Mouse (Mus musculus): ENCODE data around the gene Cdip1. TPM values are rescaled to one million over a fixed set of nuclear protein-coding genes. Genes with fewer than 3 reads are reported as not detected.

Gene Cdip1
- total RNA-seq, 2 experiments from 2014 or later: 241 to 246 TPM

DNA sequence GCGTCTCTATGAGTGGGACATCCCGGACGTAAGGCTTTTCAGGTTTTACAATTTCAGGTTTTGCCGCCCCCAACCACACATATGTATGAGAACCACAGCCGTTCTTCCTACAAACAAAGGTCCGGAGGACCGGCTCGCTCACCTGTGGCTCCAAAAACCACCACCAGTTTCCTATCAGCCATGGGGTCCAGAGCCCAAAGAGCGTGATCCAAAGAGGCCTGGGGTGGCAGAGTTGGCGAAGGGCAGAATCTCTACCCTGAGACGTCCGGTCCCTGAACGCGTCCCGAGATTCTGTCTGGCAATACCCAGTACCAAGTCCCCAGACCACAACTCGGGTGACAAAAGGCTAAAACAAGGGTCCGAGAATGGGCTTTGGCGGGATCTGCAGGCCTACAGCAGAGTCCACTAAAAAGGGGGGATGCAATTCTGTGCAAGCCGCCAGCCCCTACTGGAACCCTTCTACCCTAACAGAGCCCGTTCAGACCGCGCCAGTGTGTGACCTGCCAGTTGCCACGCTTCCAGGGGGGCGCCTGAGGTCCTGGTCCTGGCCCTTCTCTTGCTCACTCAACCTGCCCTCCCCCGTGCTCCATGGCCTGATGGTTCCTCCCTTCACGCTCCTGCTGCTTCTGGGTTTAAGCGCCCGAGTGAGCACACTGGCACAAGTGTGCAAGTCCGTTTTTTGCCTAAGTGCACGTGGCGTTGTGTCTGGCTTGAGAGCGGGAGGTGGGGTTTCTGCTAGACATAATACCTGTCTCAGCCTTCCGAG, 71.2 kb downstream of the Cdip1 start, which contains the start of gene Nmral1:
Gene Nmral1 (minus strand): TSS at position 604 of the 766 bp plus-strand sequence.
- peak in 1 of 2 experiments; percentile 77 for DNase-seq (ENCODE audit: low spot score in 2 of 2)

DNA sequence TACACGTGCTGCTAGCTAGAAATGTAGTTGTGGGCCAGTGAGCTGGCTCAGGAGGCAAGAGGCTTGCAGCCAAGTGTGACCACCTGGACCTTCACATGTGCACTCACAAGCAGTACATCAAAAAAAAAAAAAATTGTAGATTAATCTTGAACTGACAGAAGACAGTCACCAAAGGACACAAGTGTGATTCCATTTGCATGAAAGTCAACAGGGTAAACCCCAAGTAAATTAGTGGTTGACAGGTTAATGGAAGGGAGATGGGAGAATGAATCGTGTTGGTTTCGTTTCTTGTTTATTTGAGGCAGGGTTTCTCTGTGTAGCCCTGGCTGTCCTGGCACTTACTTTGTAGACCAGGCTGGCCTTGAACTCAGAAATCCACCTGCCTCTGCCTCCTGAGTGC, 72.2 kb downstream of the Cdip1 start:
- DNase-seq (ENCODE audit: low spot score in 2 of 2): no peak

- DNase-seq (ENCODE audit: low spot score in 2 of 2): no peak
Measured at GRCm38 (mm10) chr16:4713861-4714710, 76.0 kb downstream of the Cdip1 start.

DNA sequence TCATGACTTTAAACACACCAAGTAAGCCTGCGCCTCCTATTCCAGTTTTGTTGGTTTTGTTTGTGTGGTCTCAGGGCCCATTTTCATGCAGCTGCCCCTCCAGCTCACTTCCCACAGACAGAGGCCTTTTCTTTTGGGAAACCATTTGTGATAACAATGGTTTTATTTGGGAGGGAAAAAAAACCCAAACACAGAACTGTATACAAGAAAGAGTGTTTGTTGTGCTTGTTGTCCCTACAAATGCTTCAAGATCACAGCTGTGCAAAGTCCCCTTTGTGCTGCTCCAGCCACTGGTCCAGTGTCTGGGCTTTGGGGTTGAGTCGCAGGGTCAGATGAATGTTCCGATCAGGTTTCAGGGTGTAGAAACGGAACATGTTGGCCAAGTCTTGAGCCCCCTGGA, 78.9 kb downstream of the Cdip1 start:
- DNase-seq (ENCODE audit: low spot score in 2 of 2): peak in 1 of 2 experiments; percentile 28

GRCm38 (mm10) chr16:4705541-4705940, 84.6 kb downstream of the Cdip1 start:
- DNase-seq (ENCODE audit: low spot score in 2 of 2): no peak

GRCm38 (mm10) chr16:4702646-4703045, 87.4 kb downstream of the Cdip1 start:
- DNase-seq (ENCODE audit: low spot score in 2 of 2): no peak

GRCm38 (mm10) chr16:4701211-4701610, 88.9 kb downstream of the Cdip1 start:
- DNase-seq (ENCODE audit: low spot score in 2 of 2): no peak

Other genes starting within 250 kb of the Cdip1 start
- 10 to 100 TPM; 10.0 to 10.3 TPM for gene Srl, start 248.5 kb downstream of the Cdip1 start, total RNA-seq (2021)
- gene Tfap4, start 230.4 kb downstream of the Cdip1 start, total RNA-seq (2021): 1 to 10 TPM; 5.3 TPM
- 10 to 100 TPM in 1 of 2 experiments, 1 to 10 TPM in 1; 9.8 to 15.4 TPM for gene Glis2, start 195.6 kb downstream of the Cdip1 start, total RNA-seq (2021)
- 10 to 100 TPM; 79.8 to 81.0 TPM for gene Pam16, start 165.3 kb downstream of the Cdip1 start, total RNA-seq (2021)
- 1 to 10 TPM; 4.5 to 5.3 TPM for gene Vasn, start 150.4 kb downstream of the Cdip1 start, total RNA-seq (2021)
- 10 to 100 TPM; 66.1 to 66.9 TPM for gene Dnaja3, start 150.3 kb downstream of the Cdip1 start, total RNA-seq (2021)
- 10 to 100 TPM; 79.0 to 95.7 TPM for gene Coro7, start 110.5 kb downstream of the Cdip1 start, total RNA-seq (2021)
- 10 to 100 TPM; 17.7 to 18.0 TPM for gene Nmral1, start 70.9 kb downstream of the Cdip1 start, total RNA-seq (2021)
- 100 to 1,000 TPM in 1 of 2 experiments, 10 to 100 TPM in 1; 94.2 to 105 TPM for gene Hmox2, start 63.9 kb downstream of the Cdip1 start, total RNA-seq (2021)
- gene 4930562C15Rik, start 45.1 kb upstream of the Cdip1 start, total RNA-seq (2021): not detected
- 10 to 100 TPM; 96.1 to 98.1 TPM for gene Ubald1, start 90.0 kb upstream of the Cdip1 start, total RNA-seq (2021)
- gene Mgrn1, start 96.0 kb upstream of the Cdip1 start, total RNA-seq (2021): 100 to 1,000 TPM; 214 to 215 TPM
- 10 to 100 TPM; 73.0 to 78.3 TPM for gene Nudt16l1, start 148.5 kb upstream of the Cdip1 start, total RNA-seq (2021)
- 10 to 100 TPM; 70.2 to 71.8 TPM for gene Anks3, start 173.9 kb upstream of the Cdip1 start, total RNA-seq (2021)
- not detected for gene Sept12, start 207.6 kb upstream of the Cdip1 start, total RNA-seq (2021)
- not detected for gene Smim22, start 217.0 kb upstream of the Cdip1 start, total RNA-seq (2021)
- gene Rogdi, start 223.3 kb upstream of the Cdip1 start, total RNA-seq (2021): 100 to 1,000 TPM; 348 to 357 TPM

Data from layer of hippocampus, adult 18-20 months (tissue).